Mouse (Mus musculus) midbrain, postnatal 0 days (tissue): ENCODE results near the gene Rbms2. TPM values are rescaled to one million over a fixed set of nuclear protein-coding genes. Genes with fewer than 3 reads are reported as not detected.

Source experiments
- ATAC-seq: fragments of 200-750 bp; cut with Nextera tagmentation; 2 replicates; pipeline ENCODE4 v1.8.0; 2017; ENCODE audit warnings: moderate number of reproducible peaks, mild to moderate bottlenecking, moderate TSS enrichment, moderate library complexity; ENCODE audit not compliant: low FRiP score
- DNase-seq: peaks from one replicate; pipeline ENCODE4 v3.0.0-alpha.2; 2015; ENCODE audit warnings: low spot score
- H3K27ac ChIP-seq: fragments of 300-500 bp; sonication (generic); 2 replicates; pipeline ENCODE4 v1.5.1; 2014; ENCODE audit warnings: low read depth, mild to moderate bottlenecking, low read length, mixed read lengths
- H3K27me3 ChIP-seq: fragments of 300-500 bp; sonication (generic); 2 replicates; pipeline ENCODE4 v1.6.1; 2014; ENCODE audit warnings: low read length, control low read depth, mixed read lengths; ENCODE audit not compliant: insufficient read depth
- H3K36me3 ChIP-seq: fragments of 300-500 bp; sonication (generic); 2 replicates; pipeline ENCODE4 v1.6.1; 2014; ENCODE audit warnings: low read length, control low read depth, mixed read lengths; ENCODE audit not compliant: insufficient read depth
- H3K4me1 ChIP-seq: fragments of 300-500 bp; sonication (generic); 2 replicates; pipeline ENCODE4 v1.6.1; 2014; ENCODE audit warnings: mild to moderate bottlenecking, control low read depth, antibody characterized with exemption, low read length, mixed read lengths; ENCODE audit not compliant: insufficient read depth
- H3K4me2 ChIP-seq: fragments of 300-500 bp; sonication (generic); 2 replicates; pipeline ENCODE4 v1.6.1; 2014; ENCODE audit warnings: low read depth, mild to moderate bottlenecking, low read length, mixed read lengths; ENCODE audit not compliant: poor library complexity, severe bottlenecking
- H3K4me3 ChIP-seq: fragments of 300-500 bp; sonication (generic); 2 replicates; pipeline ENCODE4 v1.5.1; 2014; ENCODE audit warnings: low read depth, mild to moderate bottlenecking, low read length, moderate library complexity
- H3K9ac ChIP-seq: fragments of 300-500 bp; sonication (generic); replicated peaks from 2 replicates; pipeline ENCODE4 v1.6.1; 2014; ENCODE audit warnings: mild to moderate bottlenecking, low read length, moderate library complexity, mixed read lengths; ENCODE audit not compliant: poor library complexity, severe bottlenecking
- H3K9me3 ChIP-seq: fragments of 300-500 bp; sonication (generic); 2 replicates; pipeline ENCODE4 v1.6.1; 2016; ENCODE audit warnings: low read length, control low read depth
- CTCF ChIP-seq: IDR thresholded peaks from 2 replicates; pipeline ENCODE4 v1.5.1; 2016; ENCODE audit warnings: antibody characterized with exemption, mild to moderate bottlenecking
- WGBS: fragments of 180-500 bp; shearing (Covaris S2); extraction: QIAGEN DNeasy Blood & Tissue Kit; methylation state at CpG from one replicate; pipeline ENCODE4 v1.1.7; 2014; 5-methylcytosine and 5-hydroxymethylcytosine counted together
- polyA plus RNA-seq: library from polyadenylated mRNA; unstranded; fragments of >200 nt; fragmentation: Nextera tagmentation; extraction: Ambion mirVana; gene quantifications from 2 replicates; pipeline ENCODE4 v1.2.1, GENCODE M21; 2015
- total RNA-seq: library from RNA; depleted of rRNA; stranded (reverse); fragments of >200 nt; gene quantifications from 2 replicates; pipeline ENCODE4 v1.2.3, GENCODE M21; 2014

The Rbms2 gene
- total and polyA plus RNA-seq, 2 experiments from 2014 or later: 5.2 to 11.1 TPM

DNA sequence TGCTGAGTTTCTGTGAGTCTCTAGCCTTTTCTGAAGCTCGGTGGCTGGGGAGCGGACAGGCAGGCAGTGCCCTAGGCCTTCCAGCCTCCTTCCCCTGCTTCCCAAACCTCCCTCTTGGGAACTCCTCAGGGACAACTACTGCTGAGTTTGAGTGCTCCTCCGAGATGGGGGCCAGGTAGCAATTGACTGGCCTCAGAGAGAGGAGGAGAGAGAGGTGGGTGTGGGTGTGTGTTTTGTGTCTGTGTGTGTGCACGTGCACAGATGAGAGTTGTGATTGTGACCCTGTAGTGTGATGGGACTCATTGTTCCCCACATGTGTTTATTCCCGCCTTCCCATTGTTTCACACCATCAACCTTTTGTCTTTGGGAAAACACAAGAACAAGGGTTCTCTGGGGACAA lies 52.6 kb downstream of the Rbms2 start:
- no peaks in the 10 kb centered on the region for H3K4me1 ChIP-seq
- 80% methylated on average over 5 of the region's 5 CpGs for WGBS
- peaks cover 67% of the 10 kb centered on the region for H3K36me3 ChIP-seq
- no peak overlapping the region for H3K9ac ChIP-seq
- DNase-seq: no peak
- H3K27ac ChIP-seq: no peak overlapping the region
- H3K4me3 ChIP-seq: no peak overlapping the region
- H3K27me3 ChIP-seq: no peaks in the 10 kb centered on the region
- H3K9me3 ChIP-seq: no peaks in the 10 kb centered on the region
- no peak overlapping the region for H3K4me2 ChIP-seq
- ATAC-seq: no peak
- TF ChIP-seq CTCF: no peak

GRCm38 (mm10) chr10:128125951-128126350 lies 54.1 kb downstream of the Rbms2 start:
- Histone ChIP-seq H3K4me2 (no peak overlapping the region), H3K4me1 (no peaks in the 10 kb centered on the region), H3K27me3 (no peaks in the 10 kb centered on the region), H3K36me3 (peaks cover 80% of the 10 kb centered on the region), H3K4me3 (no peak overlapping the region), H3K27ac (no peak overlapping the region), H3K9me3 (no peaks in the 10 kb centered on the region), H3K9ac (no peak overlapping the region)
- ATAC-seq (no peak), DNase-seq (no peak)
- WGBS: 90% methylated on average over 14 of the region's 14 CpGs
- TF ChIP-seq CTCF: no peak

- H3K27ac ChIP-seq: no peak overlapping the region
- H3K4me1 ChIP-seq: no peaks in the 10 kb centered on the region
- no peak overlapping the region for H3K4me3 ChIP-seq
- H3K9ac ChIP-seq: no peak overlapping the region
- TF ChIP-seq CTCF: no peak
- no peaks in the 10 kb centered on the region for H3K27me3 ChIP-seq
- no peak for ATAC-seq
- WGBS: 97% methylated on average over 9 of the region's 9 CpGs
- no peak for DNase-seq
- no peak overlapping the region for H3K4me2 ChIP-seq
- no peaks in the 10 kb centered on the region for H3K9me3 ChIP-seq
- H3K36me3 ChIP-seq: peaks cover 85% of the 10 kb centered on the region
Observed at GRCm38 (mm10) chr10:128124831-128125230, 55.3 kb downstream of the Rbms2 start.

DNA sequence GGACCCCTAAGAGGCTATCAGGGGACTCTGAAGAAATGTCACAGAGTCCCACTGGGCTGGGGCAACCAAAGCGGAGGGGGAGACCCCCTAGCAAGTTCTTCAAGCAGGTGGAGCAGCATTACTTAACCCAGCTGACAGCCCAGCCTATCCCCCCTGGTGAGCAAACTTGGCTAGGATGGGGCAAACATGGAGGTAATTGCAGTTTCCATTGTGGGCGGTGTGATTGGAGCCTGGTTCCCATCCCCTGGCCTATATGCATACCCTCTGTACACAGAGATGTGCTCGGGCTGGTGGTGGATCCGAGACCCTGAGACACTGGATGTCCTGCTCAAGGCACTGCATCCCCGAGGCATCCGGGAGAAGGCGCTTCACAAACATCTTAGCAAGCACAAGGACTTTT lies 56.3 kb downstream of the Rbms2 start:
- peaks cover 88% of the 10 kb centered on the region for H3K36me3 ChIP-seq
- no peaks in the 10 kb centered on the region for H3K27me3 ChIP-seq
- no peak overlapping the region for H3K4me3 ChIP-seq
- ATAC-seq: no peak
- no peak overlapping the region for H3K27ac ChIP-seq
- H3K4me2 ChIP-seq: no peak overlapping the region
- TF ChIP-seq CTCF: no peak
- H3K9me3 ChIP-seq: no peaks in the 10 kb centered on the region
- H3K9ac ChIP-seq: no peak overlapping the region
- no peak for DNase-seq
- 91% methylated on average over 7 of the region's 7 CpGs for WGBS
- H3K4me1 ChIP-seq: no peaks in the 10 kb centered on the region

GRCm38 (mm10) chr10:128111227-128111626 lies 68.9 kb downstream of the Rbms2 start:
- Histone ChIP-seq H3K27ac (no peak overlapping the region), H3K27me3 (no peaks in the 10 kb centered on the region), H3K9me3 (no peaks in the 10 kb centered on the region), H3K4me1 (no peaks in the 10 kb centered on the region), H3K36me3 (peaks cover 55% of the 10 kb centered on the region), H3K4me3 (no peak overlapping the region), H3K9ac (no peak overlapping the region), H3K4me2 (no peak overlapping the region)
- ATAC-seq (no peak), DNase-seq (no peak)
- no peak for TF ChIP-seq CTCF

GRCm38 (mm10) chr10:128110103-128110761 lies 69.9 kb downstream of the Rbms2 start:
- WGBS: 93% methylated on average over 4 of the region's 4 CpGs
- H3K9me3 ChIP-seq: no peaks in the 10 kb centered on the region
- TF ChIP-seq CTCF: no peak
- H3K36me3 ChIP-seq: peaks cover 46% of the 10 kb centered on the region
- H3K4me1 ChIP-seq: no peaks in the 10 kb centered on the region
- ATAC-seq (no peak), DNase-seq (no peak)
- no peak overlapping the region for H3K9ac ChIP-seq
- H3K4me3 ChIP-seq: no peak overlapping the region
- no peaks in the 10 kb centered on the region for H3K27me3 ChIP-seq
- H3K4me2 ChIP-seq: no peak overlapping the region
- H3K27ac ChIP-seq: no peak overlapping the region
